Mouse (Mus musculus): Measurements from ENCODE around the gene Dab2ip.

- TF ChIP-seq POLR2A (IDR thresholded peaks at IDR 0.05; ENCODE audit: insufficient read depth, low read depth, low read length) (no peak), CTCF (IDR thresholded peaks at IDR 0.05) (peak; percentile 100; the same call in 1 of the 2 replicates)
Measured at GRCm38 (mm10) chr2:35544717-35545116, 13.3 kb upstream of the Dab2ip start.
